Mouse (Mus musculus): ENCODE results near the gene Abhd6. TPM values are rescaled to one million over a fixed set of nuclear protein-coding genes. Genes with fewer than 3 reads are reported as not detected.
A peak's percentile ranks its signal among the peaks of the same experiment; 100 is the strongest.

Abhd6 gene
- polyA plus RNA-seq, 1 experiment from 2014 or later = 15.1 TPM

GRCm38 (mm10) chr14:8036406-8036805, 33.7 kb downstream of the Abhd6 start:
- WGBS = 74% methylated on average over 5 of the region's 5 CpGs
- no peak for TF ChIP-seq CTCF (IDR thresholded peaks at IDR 0.05; ENCODE audit: low read depth)
- Histone ChIP-seq H3K4me2 (no peak overlapping the region), H3K4me3 (ENCODE audit: low read depth, low read length) (no peak overlapping the region), H3K9me3 (ENCODE audit: low read depth, low read length) (no peaks in the 10 kb centered on the region), H3K27me3 (ENCODE audit: insufficient read depth, low read length) (no peaks in the 10 kb centered on the region), H3K9ac (no peak overlapping the region), H3K4me1 (ENCODE audit: insufficient read depth) (no peaks in the 10 kb centered on the region), H3K27ac (ENCODE audit: low read depth) (no peak overlapping the region), H3K36me3 (ENCODE audit: insufficient read depth) (no peaks in the 10 kb centered on the region)
- no peak for ATAC-seq (ENCODE audit: insufficient read depth)
- DNase-seq = no peak

DNA sequence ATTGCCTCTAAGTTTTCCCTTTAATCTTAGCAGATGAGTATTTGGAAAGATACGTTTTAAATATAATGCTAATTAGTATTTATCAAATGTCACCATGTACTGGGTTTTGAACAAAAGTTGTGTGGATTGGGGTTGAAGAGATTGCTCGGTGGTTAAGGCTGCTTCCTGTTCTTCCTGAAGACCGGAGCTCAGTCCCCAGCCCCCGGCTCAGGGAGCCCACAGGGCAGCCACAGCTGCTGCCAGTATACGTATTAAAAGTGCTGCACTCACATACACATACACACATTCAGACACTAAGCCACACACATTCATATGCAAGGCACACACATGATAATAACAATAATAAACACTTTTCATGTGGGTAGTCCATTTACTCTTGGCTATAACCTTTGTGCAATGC, 35.4 kb downstream of the Abhd6 start:
- no peak overlapping the region for H3K4me2 ChIP-seq
- DNase-seq (no peak), ATAC-seq (ENCODE audit: insufficient read depth) (no peak)
- H3K27ac ChIP-seq (ENCODE audit: low read depth) = no peak overlapping the region
- 64% methylated on average over 5 of the region's 5 CpGs for WGBS
- no peaks in the 10 kb centered on the region for H3K4me1 ChIP-seq (ENCODE audit: insufficient read depth)
- H3K27me3 ChIP-seq (ENCODE audit: insufficient read depth, low read length) = no peaks in the 10 kb centered on the region
- H3K9ac ChIP-seq = no peak overlapping the region
- no peaks in the 10 kb centered on the region for H3K36me3 ChIP-seq (ENCODE audit: insufficient read depth)
- no peak overlapping the region for H3K4me3 ChIP-seq (ENCODE audit: low read depth, low read length)
- no peak for TF ChIP-seq CTCF (IDR thresholded peaks at IDR 0.05; ENCODE audit: low read depth)
- H3K9me3 ChIP-seq (ENCODE audit: low read depth, low read length) = no peaks in the 10 kb centered on the region

- ATAC-seq (ENCODE audit: insufficient read depth) = peak; percentile 82; the same call in 1 of the 2 replicates
- Histone ChIP-seq H3K4me3 (ENCODE audit: low read depth, low read length) (no peak overlapping the region), H3K27me3 (ENCODE audit: insufficient read depth, low read length) (no peaks in the 10 kb centered on the region), H3K9me3 (ENCODE audit: low read depth, low read length) (no peaks in the 10 kb centered on the region), H3K36me3 (ENCODE audit: insufficient read depth) (no peaks in the 10 kb centered on the region), H3K27ac (ENCODE audit: low read depth) (no peak overlapping the region), H3K4me2 (no peak overlapping the region), H3K9ac (no peak overlapping the region), H3K4me1 (ENCODE audit: insufficient read depth) (no peaks in the 10 kb centered on the region)
- DNase-seq = peak; percentile 64
- WGBS = 73% methylated on average over 7 of the region's 7 CpGs
- TF ChIP-seq CTCF (IDR thresholded peaks at IDR 0.05; ENCODE audit: low read depth) = no peak
Measured at GRCm38 (mm10) chr14:8038791-8039448, 36.2 kb downstream of the Abhd6 start.

- H3K4me1 ChIP-seq (ENCODE audit: insufficient read depth) = no peaks in the 10 kb centered on the region
- no peak for TF ChIP-seq CTCF (IDR thresholded peaks at IDR 0.05; ENCODE audit: low read depth)
- no peak overlapping the region for H3K4me3 ChIP-seq (ENCODE audit: low read depth, low read length)
- DNase-seq (no peak), ATAC-seq (ENCODE audit: insufficient read depth) (no peak)
- 68% methylated on average over 3 of the region's 3 CpGs for WGBS
- no peaks in the 10 kb centered on the region for H3K9me3 ChIP-seq (ENCODE audit: low read depth, low read length)
- no peaks in the 10 kb centered on the region for H3K36me3 ChIP-seq (ENCODE audit: insufficient read depth)
- no peaks in the 10 kb centered on the region for H3K27me3 ChIP-seq (ENCODE audit: insufficient read depth, low read length)
- no peak overlapping the region for H3K27ac ChIP-seq (ENCODE audit: low read depth)
- no peak overlapping the region for H3K4me2 ChIP-seq
- no peak overlapping the region for H3K9ac ChIP-seq
Measured at GRCm38 (mm10) chr14:8040179-8040578, 37.5 kb downstream of the Abhd6 start.

GRCm38 (mm10) chr14:8040911-8041678, 38.4 kb downstream of the Abhd6 start:
- no peaks in the 10 kb centered on the region for H3K27me3 ChIP-seq (ENCODE audit: insufficient read depth, low read length)
- H3K4me3 ChIP-seq (ENCODE audit: low read depth, low read length) = no peak overlapping the region
- DNase-seq = no peak
- no peak overlapping the region for H3K27ac ChIP-seq (ENCODE audit: low read depth)
- H3K36me3 ChIP-seq (ENCODE audit: insufficient read depth) = no peaks in the 10 kb centered on the region
- H3K9me3 ChIP-seq (ENCODE audit: low read depth, low read length) = no peaks in the 10 kb centered on the region
- H3K4me1 ChIP-seq (ENCODE audit: insufficient read depth) = no peaks in the 10 kb centered on the region
- no peak overlapping the region for H3K4me2 ChIP-seq
- ATAC-seq (ENCODE audit: insufficient read depth) = no peak
- no peak for TF ChIP-seq CTCF (IDR thresholded peaks at IDR 0.05; ENCODE audit: low read depth)
- WGBS = 85% methylated on average over 12 of the region's 12 CpGs
- no peak overlapping the region for H3K9ac ChIP-seq

- H3K27me3 ChIP-seq (ENCODE audit: insufficient read depth, low read length) = no peaks in the 10 kb centered on the region
- no peak overlapping the region for H3K9ac ChIP-seq
- no peak overlapping the region for H3K27ac ChIP-seq (ENCODE audit: low read depth)
- no peaks in the 10 kb centered on the region for H3K4me1 ChIP-seq (ENCODE audit: insufficient read depth)
- no peak for TF ChIP-seq CTCF (IDR thresholded peaks at IDR 0.05; ENCODE audit: low read depth)
- ATAC-seq (ENCODE audit: insufficient read depth) (no peak), DNase-seq (no peak)
- H3K4me2 ChIP-seq = no peak overlapping the region
- no peaks in the 10 kb centered on the region for H3K9me3 ChIP-seq (ENCODE audit: low read depth, low read length)
- H3K36me3 ChIP-seq (ENCODE audit: insufficient read depth) = no peaks in the 10 kb centered on the region
- no peak overlapping the region for H3K4me3 ChIP-seq (ENCODE audit: low read depth, low read length)
- 85% methylated on average over 2 of the region's 2 CpGs for WGBS
Measured at GRCm38 (mm10) chr14:8042120-8042519, 39.4 kb downstream of the Abhd6 start.

GRCm38 (mm10) chr14:8042577-8042976, 39.9 kb downstream of the Abhd6 start:
- no peak for TF ChIP-seq CTCF (IDR thresholded peaks at IDR 0.05; ENCODE audit: low read depth)
- H3K4me2 ChIP-seq = no peak overlapping the region
- no peaks in the 10 kb centered on the region for H3K4me1 ChIP-seq (ENCODE audit: insufficient read depth)
- 90% methylated on average over 9 of the region's 9 CpGs for WGBS
- H3K27me3 ChIP-seq (ENCODE audit: insufficient read depth, low read length) = no peaks in the 10 kb centered on the region
- no peak overlapping the region for H3K27ac ChIP-seq (ENCODE audit: low read depth)
- no peak for DNase-seq
- no peaks in the 10 kb centered on the region for H3K36me3 ChIP-seq (ENCODE audit: insufficient read depth)
- H3K4me3 ChIP-seq (ENCODE audit: low read depth, low read length) = no peak overlapping the region
- ATAC-seq (ENCODE audit: insufficient read depth) = no peak
- no peaks in the 10 kb centered on the region for H3K9me3 ChIP-seq (ENCODE audit: low read depth, low read length)
- no peak overlapping the region for H3K9ac ChIP-seq
